Mouse (Mus musculus): ENCODE data around the gene Ldlr.
A peak's percentile ranks its signal among the peaks of the same experiment; 100 is the strongest.
"Not testable (repeated sequence)": the region's sequence is repeated elsewhere in the genome, so short reads cannot be mapped to it uniquely, and the experiment has no call there.

The Ldlr gene

DNA sequence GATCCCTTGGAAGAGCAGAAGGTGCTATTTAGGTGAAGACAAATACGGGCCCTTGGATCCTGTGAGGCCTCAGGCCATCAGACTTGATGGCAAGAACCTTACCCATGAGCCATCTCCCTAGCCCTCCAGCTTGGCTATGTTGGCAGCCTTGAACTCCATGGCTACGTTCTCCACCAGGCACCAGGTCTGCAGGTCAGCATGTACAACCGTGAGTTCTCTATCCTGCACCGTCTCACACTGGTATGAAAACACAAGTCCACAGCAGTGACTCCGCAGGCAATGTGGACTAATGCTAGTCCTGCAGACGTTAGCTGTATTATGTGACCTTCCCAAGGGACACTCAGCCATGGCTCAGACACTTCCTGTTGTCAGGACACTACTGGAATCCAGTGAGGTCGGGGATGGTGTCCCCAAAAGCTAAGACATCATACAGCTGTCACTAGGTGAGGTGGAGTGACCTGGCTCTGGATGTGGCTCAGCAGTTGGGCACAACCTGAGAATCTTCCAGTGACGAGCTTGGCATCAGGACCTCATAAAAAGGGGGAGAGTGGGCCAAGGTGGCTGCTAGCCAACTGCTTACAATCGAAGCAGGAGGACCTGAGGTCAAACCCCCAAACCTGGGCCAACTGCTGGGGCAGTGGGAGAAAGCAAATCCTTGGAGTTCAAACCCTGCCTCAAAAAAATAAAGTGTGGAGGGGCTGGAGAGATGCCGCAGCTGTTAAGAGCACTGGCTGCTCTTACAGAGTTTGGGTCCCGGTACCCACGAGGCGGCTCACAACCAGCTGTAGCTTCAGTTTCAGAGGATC is 31.4 kb downstream of the Ldlr start:
- DNase-seq (ENCODE audit: low spot score), result no peak

DNA sequence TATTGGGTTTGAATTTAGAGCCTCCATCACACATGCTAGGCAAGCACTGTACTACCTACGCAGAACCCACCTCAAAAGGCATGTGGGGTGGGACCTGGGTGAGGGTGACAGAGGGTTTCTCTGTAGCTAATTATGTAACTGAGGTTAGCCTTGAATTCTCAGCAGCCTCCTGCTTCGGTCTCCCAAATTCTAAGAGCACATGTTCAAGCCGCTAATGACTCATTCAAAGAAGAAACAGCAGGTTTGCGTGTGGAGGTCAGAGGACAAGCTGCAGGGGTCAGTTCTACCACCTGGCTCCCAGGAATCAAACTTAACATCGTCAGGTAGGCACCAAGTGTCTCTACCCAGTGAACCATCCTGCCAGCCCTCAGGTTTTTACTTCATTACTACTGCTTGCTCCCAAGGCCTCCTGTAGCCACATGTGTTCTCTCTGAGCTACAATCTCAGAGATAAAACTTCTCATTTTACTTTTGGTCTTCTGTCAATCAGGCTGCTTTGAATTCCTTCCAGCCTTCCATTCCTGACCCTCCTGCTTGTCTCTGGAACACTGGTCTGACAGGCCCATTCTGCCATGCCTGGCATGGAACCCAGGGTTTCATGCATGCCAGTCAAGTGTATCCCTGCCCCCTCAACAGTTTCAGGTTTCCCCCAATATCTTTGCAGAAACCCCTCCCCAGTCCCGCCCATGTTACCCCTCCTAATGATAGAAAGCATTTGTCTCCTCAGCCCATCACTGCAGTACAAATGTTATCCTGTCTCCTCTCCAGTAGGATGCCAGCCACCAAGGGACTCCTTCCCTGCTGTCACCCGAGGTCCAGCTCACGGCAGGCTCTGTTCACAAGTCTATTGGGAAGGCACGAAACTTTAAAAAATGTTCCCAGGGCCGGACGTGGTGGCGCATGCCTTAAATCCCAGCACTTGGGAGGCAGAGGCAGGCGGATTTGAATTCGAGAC is 35.6 kb downstream of the Ldlr start:
- no peak for DNase-seq (ENCODE audit: low spot score)

DNA sequence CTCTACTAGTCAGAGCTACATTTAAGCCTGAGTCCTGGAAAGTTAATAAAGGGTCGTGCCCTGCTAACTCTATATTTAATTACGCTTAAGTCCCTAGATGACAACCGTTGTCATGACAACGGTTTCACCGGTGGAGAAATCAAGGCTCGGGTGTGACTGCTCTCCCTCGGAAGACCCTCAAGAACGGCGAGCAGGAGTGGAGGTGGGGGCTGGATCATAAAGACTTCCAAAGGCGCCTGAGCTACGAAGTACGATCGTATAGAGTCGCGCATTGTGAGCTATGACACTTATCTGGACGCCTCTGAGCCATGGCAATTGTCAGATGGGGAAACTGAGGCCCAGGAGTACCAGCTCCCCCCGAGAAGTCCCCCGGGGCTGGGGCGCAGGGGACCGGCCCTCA is 36.4 kb downstream of the Ldlr start:
- no peak for DNase-seq (ENCODE audit: low spot score)

DNA sequence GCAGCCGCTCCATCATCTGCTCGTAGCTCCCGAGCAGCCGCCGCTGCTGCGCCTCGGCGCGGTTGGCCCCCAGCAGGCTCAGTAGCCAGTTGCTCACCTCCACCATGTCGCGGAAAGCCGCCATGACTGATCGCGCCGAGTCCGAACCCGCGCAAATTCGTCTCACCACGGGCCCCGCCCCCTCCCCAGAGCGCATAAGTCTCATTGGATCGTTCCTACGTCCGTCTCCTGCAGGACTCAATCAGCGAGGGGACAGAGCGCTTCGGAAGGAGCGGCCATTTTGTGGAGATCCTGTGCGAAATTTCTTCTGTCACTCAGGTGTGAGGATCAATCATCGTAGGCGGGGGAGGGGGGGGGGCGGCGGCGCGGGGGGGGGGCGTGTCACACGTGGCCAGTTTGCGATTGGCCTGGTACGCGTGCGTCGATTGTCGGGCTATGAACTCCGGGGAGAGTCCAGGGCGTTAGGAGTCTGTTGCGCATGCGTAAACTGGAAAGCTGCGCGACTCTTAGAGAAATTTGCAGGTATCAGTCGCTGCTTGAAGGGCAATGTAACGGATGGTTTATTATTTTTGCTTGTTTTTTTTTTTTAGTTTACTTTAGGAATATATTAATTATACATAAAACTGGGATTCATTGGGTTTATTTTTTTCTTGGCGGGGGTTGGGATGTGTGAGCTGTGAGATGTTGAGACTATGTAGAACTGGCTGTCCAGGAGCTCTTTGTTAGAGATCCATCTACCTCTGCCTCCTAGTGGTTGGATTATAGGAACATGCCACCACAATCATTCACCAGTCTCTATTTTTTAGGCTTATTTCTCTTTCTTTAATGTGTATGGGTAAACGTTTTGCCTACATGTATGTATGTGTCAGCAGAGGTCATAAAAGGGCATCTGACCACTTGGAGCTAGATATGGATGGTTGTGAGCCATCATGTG is 37.1 kb downstream of the Ldlr start, which contains the start of gene Spc24:
Gene Spc24 (minus strand): TSS at position 149 of the 934 bp plus-strand sequence.
- peak; percentile 98 for DNase-seq (ENCODE audit: low spot score)

DNA sequence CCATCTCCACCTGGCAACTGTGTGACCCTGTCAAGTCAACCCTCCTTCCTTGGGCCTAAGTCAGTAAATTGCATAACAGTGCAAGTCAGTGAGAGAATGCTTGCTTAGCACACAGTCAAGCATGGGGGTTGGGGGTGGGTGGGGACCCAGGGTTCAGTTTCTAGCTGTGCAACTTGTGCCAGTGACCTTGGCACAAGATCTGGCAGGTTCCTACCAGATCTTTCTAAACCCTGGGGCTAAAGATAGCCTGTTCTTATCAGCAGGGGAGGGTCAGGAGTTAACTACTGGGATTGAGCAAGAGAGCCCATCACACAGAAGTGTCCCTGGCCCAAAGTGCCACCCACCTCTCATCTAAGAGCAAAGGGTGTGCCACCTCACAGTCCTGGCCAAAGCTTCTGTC is 38.9 kb downstream of the Ldlr start:
- DNase-seq (ENCODE audit: low spot score), result no peak

DNA sequence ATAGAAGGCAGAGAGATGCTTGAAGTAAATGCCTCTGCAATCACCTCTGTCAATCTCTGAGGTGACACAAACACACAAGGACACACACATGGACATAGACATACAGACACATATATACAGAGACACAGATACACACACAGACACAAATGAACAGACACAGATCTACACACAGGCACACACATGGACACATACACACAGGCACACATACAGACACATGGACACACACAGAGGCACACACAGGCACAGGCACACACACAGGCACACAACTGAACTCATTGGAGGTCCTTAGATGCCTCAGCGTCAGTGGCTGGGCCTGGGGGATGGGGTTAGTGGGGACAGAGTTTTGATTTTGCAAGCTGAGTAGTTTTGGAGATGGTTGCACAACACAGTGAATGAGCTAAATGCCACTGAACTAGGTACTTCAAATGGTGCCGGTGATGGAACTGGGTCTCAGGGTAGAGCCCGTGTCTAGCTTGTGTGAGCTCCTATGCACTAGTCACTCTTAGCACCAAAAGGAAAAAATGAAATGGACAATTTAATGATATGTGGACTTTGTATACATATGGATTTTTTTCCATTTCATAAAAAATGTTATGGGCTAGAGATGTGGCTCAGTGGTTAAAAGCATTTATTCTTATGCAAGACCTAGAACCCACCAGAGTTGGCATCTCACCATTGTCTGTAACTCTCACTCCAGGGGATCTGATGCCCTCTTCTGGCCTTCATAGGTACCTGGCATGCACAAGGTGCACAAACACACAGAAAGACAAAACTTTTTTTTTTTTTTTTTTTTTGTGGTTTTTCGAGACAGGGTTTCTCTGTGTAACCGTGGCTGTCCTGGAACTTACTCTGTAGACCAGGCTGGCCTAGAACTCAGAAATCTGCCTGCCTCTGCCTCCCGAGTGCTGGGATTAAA is 41.1 kb downstream of the Ldlr start:
- no peak for DNase-seq (ENCODE audit: low spot score)

DNA sequence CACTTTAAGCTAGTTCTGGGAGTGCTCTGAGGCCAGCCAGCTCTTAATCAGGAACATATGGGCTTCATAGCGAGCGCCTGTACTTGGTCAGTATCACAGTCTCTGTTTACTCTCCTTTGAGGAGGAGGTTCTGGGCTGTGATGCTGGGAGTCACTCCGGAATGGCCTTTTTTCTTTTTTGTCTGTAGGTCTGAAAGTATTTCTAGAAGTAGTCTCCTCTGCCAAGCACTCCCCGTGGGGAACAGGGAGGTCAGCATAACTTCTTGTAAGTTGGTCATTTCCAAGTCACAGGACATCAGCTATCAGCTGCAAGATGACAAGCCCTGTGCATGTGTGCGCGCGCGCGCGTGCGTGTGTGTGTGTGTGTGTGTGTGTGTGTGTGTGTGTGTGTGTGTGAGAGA is 44.6 kb downstream of the Ldlr start:
- peak; percentile 58 for DNase-seq (ENCODE audit: low spot score)

DNA sequence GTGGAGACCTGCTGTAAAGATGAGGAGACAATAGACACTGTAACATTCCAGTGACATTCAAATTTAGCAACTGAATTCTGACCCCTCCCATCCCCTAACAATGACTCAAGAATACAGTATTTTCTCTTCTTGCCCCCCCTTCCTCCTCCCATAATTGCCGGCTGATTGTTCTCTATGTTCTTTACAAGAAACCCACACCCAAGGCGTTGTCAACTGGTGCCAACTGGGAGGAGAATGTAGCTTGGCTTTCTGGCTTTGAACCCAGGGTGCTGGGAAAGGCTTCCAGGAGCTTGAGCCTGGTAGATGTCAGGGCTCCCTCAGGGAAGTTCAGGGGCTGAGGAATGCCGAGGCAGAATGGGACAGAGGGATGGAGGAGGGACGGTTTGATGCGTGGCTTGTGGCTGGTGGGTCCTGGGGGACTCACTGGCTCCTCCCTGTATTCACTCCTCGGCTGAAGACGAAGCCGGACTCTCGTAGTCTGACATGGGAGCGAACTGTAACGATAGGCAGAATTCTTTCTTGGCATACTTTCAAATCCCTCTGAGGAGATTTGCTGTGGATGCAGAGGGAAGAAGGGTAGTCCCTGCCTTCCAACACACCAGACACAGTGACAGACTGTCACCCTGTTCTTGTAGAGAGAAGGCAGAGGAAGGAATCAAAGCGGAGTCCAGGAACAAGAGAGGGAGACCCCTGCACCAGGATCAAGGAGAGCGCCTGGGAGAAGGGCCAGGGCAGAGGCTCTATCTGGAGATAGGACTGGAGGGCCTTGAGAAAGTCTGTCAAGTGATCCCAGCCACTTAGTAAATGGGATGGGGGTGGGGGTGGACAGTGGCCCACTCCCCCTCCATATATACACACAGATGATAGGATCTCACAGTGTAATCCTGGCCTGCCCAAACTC is 45.5 kb downstream of the Ldlr start:
- peak; percentile 54 for DNase-seq (ENCODE audit: low spot score)

DNA sequence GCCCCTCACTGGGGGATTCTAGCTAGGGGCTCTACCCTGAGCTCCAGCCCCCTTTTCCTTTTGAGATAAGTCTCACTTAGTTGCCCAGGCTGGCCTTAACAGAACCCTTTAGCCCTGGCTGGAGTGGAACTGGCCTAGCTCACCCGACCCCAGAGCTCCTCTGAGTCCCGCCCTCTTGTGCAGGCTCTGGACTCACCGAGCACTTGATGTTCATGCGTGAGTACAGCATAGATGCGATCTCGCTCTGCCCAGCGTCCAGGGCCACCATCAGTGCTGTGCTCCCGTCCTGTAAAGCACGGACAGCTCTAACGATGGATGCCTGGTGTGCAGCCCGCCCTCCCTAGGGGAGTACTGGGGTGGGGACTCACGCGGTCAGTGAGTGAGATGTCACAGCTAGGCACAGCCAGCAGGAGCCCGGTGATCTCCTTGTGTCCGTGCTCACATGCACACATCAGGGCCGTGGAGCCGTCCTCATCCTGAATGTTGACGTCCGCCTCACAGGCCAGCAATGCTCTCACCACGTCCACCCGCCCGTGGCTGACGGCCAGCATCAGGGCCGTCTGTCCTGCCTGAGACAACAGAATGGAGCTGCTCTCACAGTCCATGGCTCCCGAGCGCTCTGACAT is 46.4 kb downstream of the Ldlr start:
- no peak for DNase-seq (ENCODE audit: low spot score)

DNA sequence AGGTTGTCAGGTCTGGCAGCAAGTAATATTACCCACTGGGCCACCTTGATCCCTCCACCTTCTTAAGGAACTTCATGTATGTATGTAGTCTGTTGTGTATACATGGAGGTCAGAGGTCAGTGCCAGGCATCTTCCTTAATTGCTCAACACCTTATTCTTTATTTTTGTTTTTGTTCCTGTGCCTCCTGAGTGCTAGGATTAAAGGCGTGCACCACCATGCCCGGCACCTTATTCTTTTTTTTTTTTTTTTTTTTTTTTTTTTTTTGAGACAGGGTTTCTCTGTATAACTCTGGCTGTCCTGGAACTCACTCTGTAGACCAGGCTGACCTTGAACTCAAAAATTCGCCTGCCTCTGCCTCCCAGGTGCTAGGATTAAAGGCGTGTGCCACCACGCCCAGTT is 50.1 kb downstream of the Ldlr start:
- DNase-seq (ENCODE audit: low spot score), result not testable (repeated sequence)

DNA sequence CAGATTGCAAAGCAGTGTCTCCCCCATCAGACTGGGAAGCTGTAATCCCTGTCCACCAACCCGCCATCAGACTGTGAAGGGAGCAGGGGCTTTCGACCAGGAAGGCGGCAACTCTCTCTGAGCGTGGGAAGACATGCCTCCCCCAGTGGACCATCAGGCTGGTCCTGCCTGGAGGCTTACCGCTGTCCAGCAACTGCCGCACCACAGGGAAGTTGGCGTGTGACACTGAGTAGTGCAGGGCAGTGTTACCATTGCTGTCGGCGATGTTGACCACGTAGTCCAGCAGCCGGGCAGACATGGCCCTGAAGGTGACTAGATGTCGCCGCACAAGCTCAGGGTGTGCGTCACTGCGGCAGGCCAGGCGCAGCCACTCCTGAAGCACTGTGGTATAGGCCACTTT is 51.1 kb downstream of the Ldlr start:
- DNase-seq (ENCODE audit: low spot score), result no peak

DNA sequence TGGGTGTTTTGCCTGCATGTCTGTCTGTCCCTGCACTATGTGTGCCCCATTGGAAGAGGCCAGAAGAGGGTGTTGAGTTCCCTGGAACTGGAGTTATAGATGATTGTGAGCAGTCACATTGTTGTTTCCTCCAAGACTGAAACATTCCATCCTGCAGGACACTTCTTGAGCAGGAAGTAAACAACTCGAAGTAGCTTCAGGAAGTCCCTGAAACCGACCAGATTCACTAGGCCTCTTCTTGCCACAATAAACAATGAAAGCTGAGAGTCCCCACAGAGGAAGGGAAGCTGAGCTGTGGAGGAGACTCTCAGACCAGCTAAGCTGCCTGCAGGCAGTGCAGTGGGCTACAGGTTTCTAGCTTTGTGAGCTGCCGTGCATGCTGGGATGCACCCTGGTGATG is 54.4 kb downstream of the Ldlr start:
- no peak for DNase-seq (ENCODE audit: low spot score)

DNA sequence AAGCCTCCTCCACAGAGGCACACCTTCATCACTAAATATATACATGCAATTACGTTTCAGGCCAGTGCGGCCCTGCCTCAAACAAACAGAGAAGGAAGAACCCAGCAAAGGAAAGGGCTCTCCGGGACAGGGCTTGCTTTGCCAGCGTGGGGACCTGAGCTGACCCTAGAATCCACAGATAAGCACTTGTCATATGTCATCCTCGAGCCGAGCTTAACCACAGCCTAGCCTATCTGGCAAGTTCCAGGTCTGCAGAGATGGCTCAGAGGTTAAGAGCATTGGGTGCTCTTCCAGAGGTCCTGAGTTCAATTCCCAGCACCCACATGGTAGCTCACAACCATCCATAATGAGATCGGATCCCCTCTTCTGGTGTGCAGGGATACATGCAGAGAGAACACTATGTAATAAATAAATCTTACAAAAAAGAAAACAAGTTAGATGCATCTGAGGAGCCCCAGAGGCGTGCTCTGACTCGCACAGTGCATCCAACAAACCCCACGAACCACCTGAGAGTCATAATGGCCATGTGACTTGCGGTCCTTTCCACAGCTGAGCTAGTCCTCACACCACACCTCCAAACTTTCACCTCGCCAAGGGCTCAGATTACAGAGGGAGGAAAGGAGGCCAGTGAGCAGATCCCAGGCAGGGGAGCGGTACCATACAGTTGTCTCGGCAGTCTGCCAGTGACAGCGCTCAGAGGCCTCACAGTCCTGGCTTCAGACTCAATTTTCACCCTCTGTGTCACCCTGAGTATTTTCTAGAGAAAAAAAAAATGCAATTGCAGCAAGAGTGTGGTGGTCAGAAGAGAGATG is 58.6 kb downstream of the Ldlr start:
- no peak for DNase-seq (ENCODE audit: low spot score)

DNA sequence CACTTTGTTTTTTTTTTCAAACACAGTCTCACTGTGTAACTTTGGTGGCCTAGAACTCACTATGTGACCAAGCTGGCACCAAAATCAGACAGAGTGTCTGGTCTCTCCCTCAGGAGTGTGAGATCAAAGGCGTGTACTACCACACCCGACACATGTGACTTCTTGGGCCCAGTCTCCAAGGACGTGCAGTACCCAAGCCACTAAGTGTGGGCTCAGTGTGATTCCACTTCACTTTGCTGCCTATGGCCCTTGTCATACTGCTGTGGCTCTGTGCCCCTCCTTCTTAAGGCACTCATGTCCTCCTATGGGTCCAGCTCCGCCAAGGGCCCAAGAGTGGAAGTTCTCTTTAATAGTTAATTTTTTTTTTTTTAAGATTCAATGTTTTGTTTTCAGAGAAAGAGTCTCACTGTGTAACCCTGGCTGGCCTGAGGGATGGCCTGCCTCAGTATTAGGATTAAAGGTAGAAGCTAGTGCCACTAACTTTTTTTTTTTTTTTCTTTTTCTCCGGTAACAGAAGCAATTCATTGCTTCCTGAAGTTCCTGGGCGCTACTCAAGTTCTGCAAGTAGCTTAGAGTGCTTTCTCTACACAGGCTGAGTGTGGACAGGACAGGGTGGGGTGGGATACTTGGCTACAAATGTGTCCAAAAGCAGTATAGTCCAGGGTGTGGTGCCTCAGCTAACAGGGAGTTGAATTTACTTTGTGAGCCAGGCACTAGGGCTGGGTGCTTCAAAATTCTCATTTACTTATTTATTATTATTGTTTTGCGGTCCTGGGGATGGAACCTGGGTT is 61.4 kb downstream of the Ldlr start:
- no peak for DNase-seq (ENCODE audit: low spot score)

DNA sequence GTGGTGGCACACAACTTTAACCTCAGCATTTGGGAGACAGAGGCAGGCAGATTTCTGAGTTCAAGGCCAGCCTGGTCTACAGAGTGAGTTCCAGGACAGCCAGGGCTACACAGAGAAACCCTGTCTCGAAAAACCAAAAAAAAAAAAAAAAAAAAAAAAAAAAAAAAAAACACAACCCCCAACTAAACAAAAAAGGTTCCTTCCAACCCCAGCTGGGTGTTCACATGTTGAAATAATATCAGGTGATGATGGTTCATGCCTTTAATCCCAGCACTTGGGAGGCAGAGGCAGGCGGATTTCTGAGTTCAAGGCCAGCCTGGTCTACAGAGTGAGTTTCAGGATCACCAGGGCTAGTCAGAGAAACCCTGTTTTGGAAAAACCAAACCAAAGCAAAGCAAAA is 63.0 kb downstream of the Ldlr start:
- not testable (repeated sequence) for DNase-seq (ENCODE audit: low spot score)

DNA sequence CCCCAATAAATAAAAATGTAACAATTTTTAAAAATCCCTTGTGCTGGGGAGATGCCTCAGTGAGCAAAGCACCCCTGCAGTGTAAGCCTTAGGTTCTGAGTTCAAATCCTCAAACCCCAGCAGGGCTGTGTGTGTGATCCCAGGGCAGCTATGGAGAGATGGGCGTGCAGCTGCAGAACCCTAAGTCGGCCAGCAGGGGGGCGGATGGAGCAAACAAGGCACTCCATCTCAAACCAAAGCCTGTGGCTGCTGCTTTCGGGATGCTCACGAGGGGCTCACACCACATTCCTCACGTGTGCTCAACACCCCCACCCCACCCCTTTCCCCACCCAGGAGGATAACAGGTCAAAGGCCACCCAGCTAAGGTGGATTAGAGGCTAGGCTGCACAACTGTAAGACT is 63.6 kb downstream of the Ldlr start:
- no peak for DNase-seq (ENCODE audit: low spot score)

DNA sequence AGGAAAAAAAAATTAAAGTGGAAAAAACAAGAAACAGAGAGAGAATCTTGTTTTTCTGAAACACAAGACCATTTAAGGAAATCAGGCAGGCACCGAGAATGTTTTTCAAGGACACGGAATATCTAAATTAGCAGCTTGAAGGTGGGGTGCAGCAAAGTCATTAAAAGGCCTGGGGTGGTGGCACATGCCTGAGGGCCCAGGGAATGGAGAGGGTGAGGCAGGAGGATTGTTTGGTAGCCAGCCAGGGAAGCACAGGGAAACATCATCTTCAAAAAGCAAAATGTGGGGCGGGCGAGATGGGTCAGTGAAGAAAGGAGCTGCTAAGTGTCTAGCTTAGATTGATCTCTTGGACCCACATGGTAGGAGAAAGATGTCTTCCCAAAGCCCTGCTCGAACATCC is 64.4 kb downstream of the Ldlr start:
- DNase-seq (ENCODE audit: low spot score), result no peak

DNA sequence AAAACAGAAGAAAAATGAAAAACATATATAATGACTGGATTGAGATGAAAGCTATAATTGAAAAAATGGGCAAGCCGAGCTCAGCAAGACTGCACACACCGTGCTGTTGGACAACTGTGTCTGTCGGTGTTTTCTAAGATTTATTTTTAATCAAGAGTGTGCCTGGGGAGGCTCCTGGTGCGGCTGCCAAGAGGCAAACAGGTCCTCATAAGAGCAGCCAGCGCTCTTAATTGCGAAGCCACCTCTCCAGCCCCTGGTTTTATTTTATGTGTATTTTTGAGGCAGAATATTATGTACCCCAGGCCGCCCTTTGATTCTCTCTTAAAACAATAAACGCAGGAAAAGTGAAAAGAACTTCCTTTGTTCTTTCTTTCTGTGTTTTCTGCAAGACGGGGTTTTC is 65.0 kb downstream of the Ldlr start:
- DNase-seq (ENCODE audit: low spot score), result no peak
